Mouse (Mus musculus) liver, adult 2 months (tissue): Measurements from ENCODE around the gene Rpl41.

Experiments
- CTCF ChIP-seq: fragments of 200-500 bp; IDR thresholded peaks from 2 replicates; pipeline ENCODE4 v1.5.1; 2011; ENCODE audit warnings: low read depth, low read length, control low read depth
- POLR2A ChIP-seq: fragments of 200-500 bp; IDR thresholded peaks from 2 replicates; pipeline ENCODE4 v1.6.1; 2011; ENCODE audit warnings: low read length, control low read depth; ENCODE audit not compliant: insufficient read depth; ENCODE audit errors: extremely low read depth

GRCm38 (mm10) chr10:128509203-128509602, 39.9 kb downstream of the Rpl41 start:
- no peak for TF ChIP-seq POLR2A
- TF ChIP-seq CTCF: no peak
